ENCODE assay signal across 18 mouse cellular contexts in the genomic region with DNA sequence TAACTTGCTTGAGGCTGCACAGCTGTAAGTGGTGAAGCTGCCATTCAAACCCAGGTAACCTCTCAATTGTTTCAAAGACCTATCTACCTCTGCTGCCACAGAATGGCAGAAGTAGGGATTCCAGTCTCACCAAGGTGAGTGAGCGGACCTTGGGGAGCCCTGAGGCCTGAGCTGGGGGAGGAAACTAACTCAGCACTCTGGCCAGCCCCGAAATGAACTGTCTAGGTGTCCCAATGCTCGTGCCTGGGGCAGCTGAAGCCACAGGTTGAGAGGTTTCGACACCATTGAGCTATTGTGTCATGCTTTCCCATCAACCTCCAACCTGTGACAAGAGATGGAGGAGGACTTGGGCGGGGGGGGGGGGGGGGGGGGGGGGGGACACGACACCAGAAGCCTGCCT. TPM values are rescaled to one million over a fixed set of nuclear protein-coding genes. Genes with fewer than 3 reads are reported as not detected.
A peak's percentile ranks its signal among the peaks of the same experiment; 100 is the strongest.
DNase-seq lines count a peak whose midpoint lies in the region; ATAC-seq and TF ChIP-seq lines count a peak whose summit lies in the region.
"Had no signal": no experiment of that assay in that cellular context is flagged by ENCODE, and none has a peak within 500 bp of the region (broad histone marks: within the 10 kb centered on the region; RNA-seq: fewer than 3 reads in every experiment).

No protein-coding gene starts in this region.

- H3K4me2 ChIP-seq in hindbrain, embryonic 12.5 days (replicated peaks) = no peak overlapping the region
- H3K4me2 ChIP-seq in hindbrain, embryonic 11.5 days (replicated peaks; ENCODE audit: low read depth, low read length) = no peak overlapping the region
- no peak overlapping the region for H3K4me2 ChIP-seq in midbrain, embryonic 11.5 days

- H3K4me3 ChIP-seq in hindbrain, embryonic 12.5 days = no peak overlapping the region
- no peak overlapping the region for H3K4me3 ChIP-seq in hindbrain, embryonic 11.5 days (ENCODE audit: low read depth, low read length)
- H3K4me3 ChIP-seq in midbrain, embryonic 10.5 days = no peak overlapping the region
- H3K4me3 ChIP-seq in midbrain, embryonic 11.5 days (ENCODE audit: low read depth, low read length) = no peak overlapping the region
- H3K4me3 ChIP-seq in cortical plate, adult 2 months (ENCODE audit: insufficient read depth, low read length) = no peak overlapping the region

- no peak for ATAC-seq in hindbrain, embryonic 12.5 days (ENCODE audit: low FRiP score)
- no peak for ATAC-seq in hindbrain, embryonic 11.5 days (ENCODE audit: low FRiP score)
- no peak for ATAC-seq in midbrain, embryonic 11.5 days (ENCODE audit: low FRiP score)
- ATAC-seq in frontal cortex, adult (ENCODE audit: low TSS enrichment) = no peak

- no peaks in the 10 kb centered on the region for H3K9me3 ChIP-seq in hindbrain, embryonic 12.5 days (replicated peaks)
- no peaks in the 10 kb centered on the region for H3K9me3 ChIP-seq in hindbrain, embryonic 11.5 days (ENCODE audit: control insufficient read depth, low read length)
- no peaks in the 10 kb centered on the region for H3K9me3 ChIP-seq in midbrain, embryonic 10.5 days (replicated peaks)
- H3K9me3 ChIP-seq in midbrain, embryonic 11.5 days (ENCODE audit: control insufficient read depth, low read length) = no peaks in the 10 kb centered on the region
- H3K9me3 ChIP-seq: embryonic facial prominence, embryonic 12.5 days had no signal

- H3K27me3 ChIP-seq in hindbrain, embryonic 12.5 days = no peaks in the 10 kb centered on the region
- no peaks in the 10 kb centered on the region for H3K27me3 ChIP-seq in hindbrain, embryonic 11.5 days (ENCODE audit: control insufficient read depth, insufficient read depth, low read length)
- peaks cover 28% of the 10 kb centered on the region for H3K27me3 ChIP-seq in midbrain, embryonic 10.5 days (ENCODE audit: low read depth, poor library complexity, severe bottlenecking)
- no peaks in the 10 kb centered on the region for H3K27me3 ChIP-seq in midbrain, embryonic 11.5 days (ENCODE audit: control insufficient read depth, insufficient read depth, low read length)
- H3K27me3 ChIP-seq: embryonic facial prominence, embryonic 12.5 days had no signal

- H3K27ac ChIP-seq in hindbrain, embryonic 12.5 days = peak overlapping the region; percentile 86; the same call in 1 of the 2 replicates
- no peak overlapping the region for H3K27ac ChIP-seq in hindbrain, embryonic 11.5 days (ENCODE audit: low read depth, low read length)
- peak overlapping the region; percentile 85; the same call in 1 of the 2 replicates for H3K27ac ChIP-seq in midbrain, embryonic 10.5 days (replicated peaks)
- H3K27ac ChIP-seq in midbrain, embryonic 11.5 days (ENCODE audit: low read depth, low read length) = no peak overlapping the region
- H3K27ac ChIP-seq in cortical plate, adult 2 months (ENCODE audit: insufficient read depth, low read length) = 0 out of 2 replicates have a peak overlapping the region, but pooled peaks have one; percentile 26
- H3K27ac ChIP-seq: liver, embryonic 14.5 days had no signal

- no peak for DNase-seq in hindbrain, embryonic 11.5 days (ENCODE audit: low spot score)
- no peak for DNase-seq in midbrain, embryonic 10.5 days (ENCODE audit: low spot score)
- DNase-seq in midbrain, embryonic 11.5 days (ENCODE audit: low spot score, missing footprints) = no peak
- peak; percentile 89 for DNase-seq in gonadal fat pad, adult 2 months (ENCODE audit: low read depth)
- no peak for DNase-seq in layer of hippocampus, adult 11-12 months (ENCODE audit: low spot score)
- DNase-seq: adrenal gland, postnatal 25 days; cerebellum, adult 18-20 months; cerebellum, postnatal 36 days; kidney, adult 9 months; kidney, postnatal 4 days; layer of hippocampus, postnatal 36 days; left cerebral cortex, postnatal 4 days; thymus, postnatal 4 days had no signal

- 83% methylated on average over 5 of the region's 6 CpGs for WGBS in hindbrain, embryonic 12.5 days
- WGBS in hindbrain, embryonic 11.5 days = 82% methylated on average over 4 of the region's 6 CpGs
- 68% methylated on average over 6 of the region's 6 CpGs for WGBS in midbrain, embryonic 10.5 days
- 91% methylated on average over 4 of the region's 6 CpGs for WGBS in midbrain, embryonic 11.5 days

- TF ChIP-seq POLR2A in cortical plate, adult 2 months (IDR thresholded peaks at IDR 0.05; ENCODE audit: extremely low read depth, insufficient read depth, low read length) = no peak

- peaks cover 9% of the 10 kb centered on the region for H3K36me3 ChIP-seq in hindbrain, embryonic 12.5 days
- H3K36me3 ChIP-seq in hindbrain, embryonic 11.5 days (ENCODE audit: control insufficient read depth, insufficient read depth, low read length) = peaks cover 3% of the 10 kb centered on the region; the same call in 1 of the 2 replicates
- H3K36me3 ChIP-seq in midbrain, embryonic 10.5 days = peaks cover 76% of the 10 kb centered on the region
- H3K36me3 ChIP-seq in midbrain, embryonic 11.5 days (ENCODE audit: control insufficient read depth, insufficient read depth, low read length) = peaks cover 6% of the 10 kb centered on the region

- H3K9ac ChIP-seq in hindbrain, embryonic 12.5 days = no peak overlapping the region
- no peak overlapping the region for H3K9ac ChIP-seq in hindbrain, embryonic 11.5 days (ENCODE audit: low read depth, low read length)
- H3K9ac ChIP-seq in midbrain, embryonic 11.5 days (ENCODE audit: low read length) = no peak overlapping the region
- H3K9ac ChIP-seq: embryonic facial prominence, embryonic 12.5 days; liver, embryonic 14.5 days had no signal

- no peak for TF ChIP-seq CTCF in cortical plate, adult 2 months (IDR thresholded peaks at IDR 0.05; ENCODE audit: extremely low read depth, insufficient read depth, low read length)

- peaks cover 39% of the 10 kb centered on the region for H3K4me1 ChIP-seq in hindbrain, embryonic 12.5 days
- peaks cover 10% of the 10 kb centered on the region for H3K4me1 ChIP-seq in hindbrain, embryonic 11.5 days (replicated peaks; ENCODE audit: control insufficient read depth, insufficient read depth, low read length)
- peaks cover 45% of the 10 kb centered on the region for H3K4me1 ChIP-seq in midbrain, embryonic 10.5 days
- peaks cover 20% of the 10 kb centered on the region for H3K4me1 ChIP-seq in midbrain, embryonic 11.5 days (ENCODE audit: control insufficient read depth, insufficient read depth, low read length)
- peaks cover 5% of the 10 kb centered on the region for H3K4me1 ChIP-seq in cortical plate, adult 2 months (ENCODE audit: control insufficient read depth, insufficient read depth, low read length)

RNA-seq across cellular contexts. Expression of a gene that starts 4.7 kb away (rescaled TPM):
- 28.5 and 28.7 TPM in 2 replicates for polyA plus RNA-seq in hindbrain, embryonic 12.5 days (2016; fragmentation: Nextera tagmentation; extraction: Ambion mirVana)
- 25.2 and 27.0 TPM in 2 replicates for polyA plus RNA-seq in hindbrain, embryonic 11.5 days (2014; fragmentation: Nextera tagmentation; extraction: Ambion mirVana)
- polyA plus RNA-seq in midbrain, embryonic 10.5 days (2016; fragmentation: Nextera tagmentation; extraction: Ambion mirVana) = 22.6 and 27.2 TPM in 2 replicates
- polyA plus RNA-seq in midbrain, embryonic 11.5 days (2014; fragmentation: Nextera tagmentation; extraction: Ambion mirVana) = 22.8 and 27.2 TPM in 2 replicates
- 36.1 and 37.3 TPM in 2 replicates for polyA plus RNA-seq in cortical plate, adult 2 months (2012; rRNA removed)
- polyA plus RNA-seq in gonadal fat pad, adult 2 months (2012; rRNA removed) = 104 and 126 TPM in 2 replicates

RNA-seq across cellular contexts. Expression of a gene that starts 39.2 kb away (rescaled TPM):
- 103 and 105 TPM in 2 replicates for polyA plus RNA-seq in hindbrain, embryonic 12.5 days (2016; fragmentation: Nextera tagmentation; extraction: Ambion mirVana)
- 76.1 and 92.7 TPM in 2 replicates for polyA plus RNA-seq in hindbrain, embryonic 11.5 days (2014; fragmentation: Nextera tagmentation; extraction: Ambion mirVana)
- polyA plus RNA-seq in midbrain, embryonic 10.5 days (2016; fragmentation: Nextera tagmentation; extraction: Ambion mirVana) = 82.4 and 92.7 TPM in 2 replicates
- polyA plus RNA-seq in midbrain, embryonic 11.5 days (2014; fragmentation: Nextera tagmentation; extraction: Ambion mirVana) = 106 and 108 TPM in 2 replicates
- polyA plus RNA-seq in cortical plate, adult 2 months (2012; rRNA removed) = 8.4 and 10.1 TPM in 2 replicates
- polyA plus RNA-seq in gonadal fat pad, adult 2 months (2012; rRNA removed) = 5.6 and 10.3 TPM in 2 replicates

Comparison
In these comparisons a context has a peak if more than half of its experiments do, and no peak if none do; other contexts are left out.
1. H3K27ac ChIP-seq: peak in hindbrain, embryonic 12.5 days (single experiment), midbrain, embryonic 10.5 days (single experiment) and cortical plate, adult 2 months (single experiment); none in hindbrain, embryonic 11.5 days (single experiment) and midbrain, embryonic 11.5 days (single experiment).